Mouse (Mus musculus): ENCODE measurements around the gene Bcl3. TPM values are rescaled to one million over a fixed set of nuclear protein-coding genes. Genes with fewer than 3 reads are reported as not detected.

The Bcl3 gene
- total RNA-seq (2022): 10 to 100 TPM; 16.5 to 23.4 (median 21.9) TPM

- DNase-seq: peak; percentile 65
These were observed at the start of gene Bcl3 for GRCm38 (mm10) chr7:19822604-19823058. TSS of gene Bcl3 (minus strand) at chr7:19822770.

- DNase-seq: no peak
These were observed 49.5 kb upstream of the Bcl3 start for GRCm38 (mm10) chr7:19871943-19872601.

GRCm38 (mm10) chr7:19871137-19871621 lies 48.6 kb upstream of the Bcl3 start:
- DNase-seq: no peak

- DNase-seq: no peak
These were observed 45.3 kb upstream of the Bcl3 start for GRCm38 (mm10) chr7:19867751-19868399.

- DNase-seq: peak; percentile 63
These were observed 43.9 kb upstream of the Bcl3 start for GRCm38 (mm10) chr7:19866490-19866889.

- no peak for DNase-seq
These were observed 42.9 kb upstream of the Bcl3 start for GRCm38 (mm10) chr7:19865246-19866036.

- peak; percentile 70 for DNase-seq
These were observed 41.7 kb upstream of the Bcl3 start for GRCm38 (mm10) chr7:19864241-19864640.

GRCm38 (mm10) chr7:19861199-19861598 lies 38.6 kb upstream of the Bcl3 start, which contains the start of gene Ceacam16:
TSS of gene Ceacam16 (minus strand) at chr7:19861299.
- DNase-seq: no peak

GRCm38 (mm10) chr7:19859740-19860139 lies 37.2 kb upstream of the Bcl3 start:
- no peak for DNase-seq

GRCm38 (mm10) chr7:19856283-19856682 lies 33.7 kb upstream of the Bcl3 start:
- DNase-seq: no peak

GRCm38 (mm10) chr7:19855663-19856062 lies 33.1 kb upstream of the Bcl3 start:
- no peak for DNase-seq

- DNase-seq: no peak
These were observed 31.0 kb upstream of the Bcl3 start for GRCm38 (mm10) chr7:19853526-19853925.

GRCm38 (mm10) chr7:19851858-19852570 lies 29.4 kb upstream of the Bcl3 start, which contains the start of gene Gm19345:
TSS of gene Gm19345 (plus strand) at chr7:19852003.
- no peak for DNase-seq

GRCm38 (mm10) chr7:19844521-19845171 lies 22.1 kb upstream of the Bcl3 start:
- no peak for DNase-seq

GRCm38 (mm10) chr7:19843561-19843960 lies 21.0 kb upstream of the Bcl3 start:
- DNase-seq: no peak

GRCm38 (mm10) chr7:19842885-19843504 lies 20.4 kb upstream of the Bcl3 start:
- DNase-seq: no peak

- DNase-seq: no peak
These were observed 19.3 kb upstream of the Bcl3 start for GRCm38 (mm10) chr7:19841686-19842413.

GRCm38 (mm10) chr7:19840936-19841335 lies 18.4 kb upstream of the Bcl3 start:
- no peak for DNase-seq

GRCm38 (mm10) chr7:19840371-19840770 lies 17.8 kb upstream of the Bcl3 start:
- no peak for DNase-seq

- peak; percentile 68 for DNase-seq
These were observed 14.3 kb upstream of the Bcl3 start for GRCm38 (mm10) chr7:19836843-19837242.

GRCm38 (mm10) chr7:19834055-19834454 lies 11.5 kb upstream of the Bcl3 start:
- no peak for DNase-seq
